Mouse (Mus musculus) ES-E14 (cell line): Measurements from ENCODE around the gene Eef1akmt1.

Source experiments
- CHD2 ChIP-seq: IDR thresholded peaks from 2 replicates; pipeline ENCODE4 v1.6.1; 2014; ENCODE audit warnings: mild to moderate bottlenecking, low read depth, low read length, inconsistent platforms
- HCFC1 ChIP-seq: IDR thresholded peaks from 2 replicates; pipeline ENCODE4 v1.6.1; 2012; ENCODE audit warnings: low read length, inconsistent platforms, borderline replicate concordance; ENCODE audit not compliant: insufficient read depth
- MAFK ChIP-seq: IDR thresholded peaks from 2 replicates; pipeline ENCODE4 v1.6.1; 2014; ENCODE audit warnings: mild to moderate bottlenecking, low read depth, low read length, inconsistent platforms; ENCODE audit not compliant: insufficient read depth
- ZC3H11A ChIP-seq: IDR thresholded peaks from 2 replicates; pipeline ENCODE4 v1.6.1; 2012; ENCODE audit warnings: low read depth, mild to moderate bottlenecking, inconsistent platforms, low read length, borderline replicate concordance
- ZNF384 ChIP-seq: IDR thresholded peaks from 2 replicates; pipeline ENCODE4 v1.6.1; 2012; ENCODE audit warnings: low read depth, low read length, inconsistent platforms

DNA sequence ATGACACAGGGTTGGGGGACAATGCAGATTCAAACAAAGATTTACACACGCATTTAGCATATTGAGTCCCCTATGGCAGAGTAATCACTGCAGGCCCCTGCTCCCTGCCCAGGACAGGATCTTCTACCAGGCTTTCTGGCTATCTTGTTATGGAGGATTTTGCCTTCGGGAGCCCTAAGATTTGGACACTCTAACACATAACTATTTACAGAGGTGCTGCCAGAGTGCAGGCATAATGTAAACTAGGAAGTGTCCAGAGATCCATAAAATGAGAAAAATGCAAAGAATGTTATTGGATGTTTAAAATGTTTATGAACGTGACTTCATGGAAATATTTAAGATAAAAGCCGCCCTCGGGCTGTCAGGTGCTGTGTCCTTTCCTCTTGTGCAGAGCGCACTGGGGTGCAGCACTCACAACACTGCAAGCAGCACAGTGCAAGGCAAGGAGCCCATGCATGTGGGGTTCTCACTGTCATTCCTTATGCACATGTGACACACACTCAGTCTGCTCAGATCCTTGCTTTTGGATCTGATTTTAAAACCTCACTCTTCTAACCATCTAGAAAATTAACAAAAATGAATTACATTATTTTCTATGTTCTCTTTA is 56.2 kb downstream of the Eef1akmt1 start:
- TF ChIP-seq HCFC1 = no peak
- TF ChIP-seq ZC3H11A = no peak
- no peak for TF ChIP-seq CHD2
- no peak for TF ChIP-seq ZNF384
- TF ChIP-seq MAFK = no peak
